Mouse (Mus musculus) hindbrain, embryonic 15.5 days (tissue): ENCODE measurements around the gene Hacd4. TPM values are rescaled to one million over a fixed set of nuclear protein-coding genes. Genes with fewer than 3 reads are reported as not detected.
A peak's percentile ranks its signal among the peaks of the same experiment; 100 is the strongest.

Experiments used
- ATAC-seq: fragments of 200-750 bp; cut with Nextera tagmentation; 2 replicates; pipeline ENCODE4 v1.8.0; 2017; ENCODE audit warnings: low read depth, moderate number of reproducible peaks, moderate TSS enrichment; ENCODE audit not compliant: low FRiP score
- H3K27ac ChIP-seq: fragments of 300-500 bp; sonication (generic); replicated peaks from 2 replicates; pipeline ENCODE4 v1.5.1; 2015; ENCODE audit warnings: mild to moderate bottlenecking, inconsistent platforms
- H3K27me3 ChIP-seq: fragments of 300-500 bp; sonication (generic); 2 replicates; pipeline ENCODE4 v1.6.1; 2015; ENCODE audit warnings: control low read depth, inconsistent platforms
- H3K36me3 ChIP-seq: fragments of 300-500 bp; sonication (generic); 2 replicates; pipeline ENCODE4 v1.6.1; 2015; ENCODE audit warnings: control low read depth, inconsistent platforms
- H3K4me1 ChIP-seq: fragments of 300-500 bp; sonication (generic); replicated peaks from 2 replicates; pipeline ENCODE4 v1.6.1; 2015; ENCODE audit warnings: control low read depth, inconsistent platforms
- H3K4me2 ChIP-seq: fragments of 300-500 bp; sonication (generic); 2 replicates; pipeline ENCODE4 v1.6.1; 2015; ENCODE audit warnings: moderate library complexity, mild to moderate bottlenecking, inconsistent platforms
- H3K4me3 ChIP-seq: fragments of 300-500 bp; sonication (generic); 2 replicates; pipeline ENCODE4 v1.5.1; 2015; ENCODE audit warnings: mild to moderate bottlenecking, inconsistent platforms
- H3K9ac ChIP-seq: fragments of 300-500 bp; sonication (generic); 2 replicates; pipeline ENCODE4 v1.6.1; 2015; ENCODE audit warnings: inconsistent platforms
- H3K9me3 ChIP-seq: fragments of 300-500 bp; sonication (generic); 2 replicates; pipeline ENCODE4 v1.6.1; 2016; ENCODE audit warnings: control low read depth, inconsistent platforms
- WGBS: fragments of 180-500 bp; shearing (Covaris S2); methylation state at CpG from one replicate; pipeline ENCODE4 v1.1.7; 2015; 5-methylcytosine and 5-hydroxymethylcytosine counted together
- polyA plus RNA-seq: library from polyadenylated mRNA; unstranded; fragments of >200 nt; fragmentation: Nextera tagmentation; extraction: Ambion mirVana; gene quantifications from 2 replicates; pipeline ENCODE4 v1.2.1, GENCODE M21; 2015

Hacd4 gene
- polyA plus RNA-seq, 1 experiment from 2014 or later = 3.9 TPM

GRCm38 (mm10) chr4:88458673-88459072, 19.9 kb upstream of the Hacd4 start:
- 84% methylated on average over 2 of the region's 2 CpGs for WGBS

DNA sequence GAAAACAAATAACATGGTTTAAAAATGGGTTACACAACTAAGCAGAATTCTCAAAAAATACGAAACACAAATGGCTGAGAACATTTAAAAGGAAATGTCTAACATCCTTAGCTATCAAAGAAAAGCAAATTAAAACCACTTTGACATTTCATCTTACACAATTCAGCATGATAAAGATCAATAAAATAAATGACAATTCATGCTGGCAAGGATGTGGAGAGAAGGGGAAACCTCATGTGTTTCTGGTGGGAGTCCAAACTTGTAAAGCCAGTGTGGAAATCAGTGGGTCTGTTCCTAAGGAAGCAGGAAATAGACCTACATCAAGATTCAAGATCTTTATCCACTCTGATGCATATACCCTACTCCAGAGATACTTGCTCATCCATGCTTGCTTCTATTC, 19.4 kb upstream of the Hacd4 start:
- Histone ChIP-seq H3K4me1 (no peaks in the 10 kb centered on the region), H3K4me3 (no peak overlapping the region), H3K4me2 (no peak overlapping the region), H3K9ac (no peak overlapping the region), H3K9me3 (no peaks in the 10 kb centered on the region), H3K27ac (no peak overlapping the region), H3K36me3 (no peaks in the 10 kb centered on the region), H3K27me3 (no peaks in the 10 kb centered on the region)
- 89% methylated on average over 1 of the region's 1 CpGs for WGBS
- no peak for ATAC-seq

More at GRCm38 (mm10) chr4:88458673-88459072, 19.9 kb upstream of the Hacd4 start:
- no peak overlapping the region for H3K9ac ChIP-seq
- no peak overlapping the region for H3K4me2 ChIP-seq
- no peak overlapping the region for H3K27ac ChIP-seq
- H3K27me3 ChIP-seq = no peaks in the 10 kb centered on the region
- no peak overlapping the region for H3K4me3 ChIP-seq
- H3K4me1 ChIP-seq = no peaks in the 10 kb centered on the region
- ATAC-seq = no peak
- H3K9me3 ChIP-seq = no peaks in the 10 kb centered on the region
- no peaks in the 10 kb centered on the region for H3K36me3 ChIP-seq

DNA sequence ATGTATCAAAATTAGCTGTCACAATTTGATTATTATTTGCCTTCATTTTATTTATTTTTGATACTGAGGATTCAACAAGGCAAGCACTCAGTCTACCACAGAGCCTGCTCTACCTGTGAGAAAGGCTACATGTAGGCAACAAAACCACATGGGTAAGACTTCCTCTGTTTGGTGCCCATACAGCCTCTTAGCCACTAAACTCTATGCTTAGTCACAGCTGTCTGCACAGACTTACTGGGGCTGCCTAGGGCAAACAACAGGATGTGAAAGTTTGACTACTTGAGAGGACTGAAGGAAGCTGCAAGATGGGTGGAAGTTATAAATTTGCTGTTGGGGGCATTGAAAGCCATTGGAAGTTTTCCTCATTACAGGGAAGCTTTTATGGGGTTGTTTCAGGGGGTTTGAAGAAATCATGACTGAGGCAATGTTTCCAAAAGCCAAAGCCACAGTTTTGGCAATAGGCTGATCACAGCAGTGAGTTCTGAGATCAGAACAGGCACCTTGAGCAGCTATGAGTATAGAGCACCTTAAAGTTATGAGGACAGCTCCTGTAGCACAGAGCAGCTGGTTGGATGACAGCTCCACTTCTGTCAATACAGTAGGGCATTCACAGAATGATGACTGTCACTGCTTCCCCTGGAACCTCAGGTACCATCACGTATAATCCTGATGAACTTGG, 11.5 kb upstream of the Hacd4 start:
- H3K4me3 ChIP-seq = no peak overlapping the region
- 96% methylated on average over 1 of the region's 1 CpGs for WGBS
- no peak overlapping the region for H3K4me2 ChIP-seq
- ATAC-seq = no peak
- no peaks in the 10 kb centered on the region for H3K9me3 ChIP-seq
- H3K9ac ChIP-seq = no peak overlapping the region
- H3K27me3 ChIP-seq = no peaks in the 10 kb centered on the region
- no peak overlapping the region for H3K27ac ChIP-seq
- H3K36me3 ChIP-seq = no peaks in the 10 kb centered on the region
- H3K4me1 ChIP-seq = no peaks in the 10 kb centered on the region

GRCm38 (mm10) chr4:88448976-88449375, 10.2 kb upstream of the Hacd4 start:
- no peaks in the 10 kb centered on the region for H3K27me3 ChIP-seq
- no peak overlapping the region for H3K27ac ChIP-seq
- no peak overlapping the region for H3K9ac ChIP-seq
- H3K4me1 ChIP-seq = no peaks in the 10 kb centered on the region
- H3K36me3 ChIP-seq = no peaks in the 10 kb centered on the region
- no peak for ATAC-seq
- no peak overlapping the region for H3K4me2 ChIP-seq
- 86% methylated on average over 2 of the region's 2 CpGs for WGBS
- H3K4me3 ChIP-seq = no peak overlapping the region
- no peaks in the 10 kb centered on the region for H3K9me3 ChIP-seq

DNA sequence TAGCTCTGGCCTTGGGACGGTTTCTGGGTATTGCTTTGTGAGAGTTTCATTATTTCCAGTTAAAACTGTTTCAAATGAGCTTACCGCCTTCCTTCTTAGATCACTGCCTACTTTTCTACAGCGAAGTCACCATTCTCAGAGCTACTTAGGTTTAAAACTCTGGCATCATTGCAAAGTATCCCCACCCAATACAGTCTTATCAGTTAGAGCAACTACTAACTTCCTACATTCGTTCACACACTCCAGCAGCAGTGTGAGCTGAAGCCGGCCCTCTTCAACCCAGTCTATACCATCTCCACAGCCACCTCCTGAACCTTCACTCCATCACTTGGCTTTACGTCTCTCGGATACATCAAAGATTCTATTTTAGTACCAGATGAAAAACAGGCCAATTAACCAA, 2.1 kb upstream of the Hacd4 start:
- Histone ChIP-seq H3K4me1 (peaks cover 13% of the 10 kb centered on the region), H3K4me3 (no peak overlapping the region), H3K4me2 (no peak overlapping the region), H3K9me3 (no peaks in the 10 kb centered on the region), H3K36me3 (no peaks in the 10 kb centered on the region), H3K27me3 (no peaks in the 10 kb centered on the region), H3K9ac (no peak overlapping the region), H3K27ac (no peak overlapping the region)
- WGBS = 92% methylated on average over 7 of the region's 7 CpGs
- no peak for ATAC-seq

DNA sequence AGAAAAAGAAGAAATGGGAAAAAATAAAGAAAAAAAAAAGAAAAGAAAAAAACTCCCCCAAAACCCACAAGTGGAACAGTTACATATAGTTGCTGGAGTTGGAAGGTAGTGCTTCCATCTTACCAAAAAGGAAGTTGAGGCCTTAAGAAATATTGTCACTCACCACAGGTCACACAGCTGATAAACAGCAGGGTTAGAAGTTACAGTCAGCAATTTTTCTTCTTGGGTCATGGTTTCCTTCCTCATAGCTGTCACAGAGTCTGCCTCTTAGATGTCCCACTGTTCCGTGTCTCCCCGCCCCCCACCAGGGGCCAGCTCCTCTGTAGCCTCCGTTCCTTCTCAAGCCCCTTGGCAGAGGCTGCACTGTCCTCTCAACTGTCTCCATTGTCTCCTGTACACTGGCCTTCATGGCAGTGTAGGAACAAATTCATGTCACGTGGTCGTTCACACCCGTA, 968 bp upstream of the Hacd4 start:
- Histone ChIP-seq H3K9ac (no peak overlapping the region), H3K4me3 (no peak overlapping the region), H3K27me3 (no peaks in the 10 kb centered on the region), H3K27ac (no peak overlapping the region), H3K4me1 (peaks cover 13% of the 10 kb centered on the region), H3K36me3 (no peaks in the 10 kb centered on the region), H3K4me2 (no peak overlapping the region), H3K9me3 (no peaks in the 10 kb centered on the region)
- ATAC-seq = no peak; the same call in 1 of the 2 replicates
- 75% methylated on average over 6 of the region's 6 CpGs for WGBS

GRCm38 (mm10) chr4:88438990-88439329, 232 bp upstream of the Hacd4 start:
- H3K9me3 ChIP-seq = no peaks in the 10 kb centered on the region
- ATAC-seq = no peak; the same call in 1 of the 2 replicates
- no peaks in the 10 kb centered on the region for H3K36me3 ChIP-seq
- 0 out of 2 replicates have a peak overlapping the region, but pooled peaks have one; percentile 52 for H3K9ac ChIP-seq
- H3K4me1 ChIP-seq = peaks cover 13% of the 10 kb centered on the region
- no peaks in the 10 kb centered on the region for H3K27me3 ChIP-seq
- 15% methylated on average over 4 of the region's 4 CpGs for WGBS
- peak overlapping the region; percentile 73 for H3K4me2 ChIP-seq
- no peak overlapping the region for H3K27ac ChIP-seq
- peak overlapping the region; percentile 42 for H3K4me3 ChIP-seq

DNA sequence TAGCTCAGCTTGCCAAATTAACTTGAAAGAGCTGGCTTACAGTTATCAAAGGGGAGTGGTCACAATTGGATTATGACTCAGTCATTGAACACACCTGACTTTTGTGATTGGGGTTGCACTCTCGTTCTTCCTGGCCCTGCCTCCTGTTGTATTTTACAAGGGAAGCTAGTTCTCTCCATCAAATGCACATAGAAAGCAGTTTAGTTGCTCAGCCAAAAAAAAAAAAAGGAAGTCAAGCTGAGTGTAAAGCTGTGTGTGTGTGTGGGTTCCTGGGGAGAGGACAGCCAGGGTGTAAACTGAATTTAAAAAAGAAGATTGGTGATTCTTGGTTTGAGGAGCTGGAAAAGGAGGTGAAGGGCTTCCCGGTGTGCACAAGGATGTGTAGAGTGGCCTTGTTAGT, 811 bp downstream of the Hacd4 start:
- Histone ChIP-seq H3K4me1 (peaks cover 13% of the 10 kb centered on the region), H3K36me3 (no peaks in the 10 kb centered on the region), H3K9ac (no peak overlapping the region), H3K27ac (no peak overlapping the region), H3K4me2 (peak overlapping the region; percentile 73; the same call in 1 of the 2 replicates), H3K4me3 (no peak overlapping the region), H3K9me3 (no peaks in the 10 kb centered on the region), H3K27me3 (no peaks in the 10 kb centered on the region)
- no peak for ATAC-seq
- WGBS = 43% methylated on average over 2 of the region's 2 CpGs

GRCm38 (mm10) chr4:88437166-88437565, 1.6 kb downstream of the Hacd4 start:
- Histone ChIP-seq H3K36me3 (no peaks in the 10 kb centered on the region), H3K9me3 (no peaks in the 10 kb centered on the region), H3K4me3 (no peak overlapping the region), H3K4me2 (no peak overlapping the region), H3K27ac (no peak overlapping the region), H3K27me3 (no peaks in the 10 kb centered on the region), H3K4me1 (peaks cover 13% of the 10 kb centered on the region), H3K9ac (no peak overlapping the region)
- no peak for ATAC-seq
- 90% methylated on average over 3 of the region's 3 CpGs for WGBS

GRCm38 (mm10) chr4:88436593-88437165, 2.0 kb downstream of the Hacd4 start:
- H3K9me3 ChIP-seq = no peaks in the 10 kb centered on the region

DNA sequence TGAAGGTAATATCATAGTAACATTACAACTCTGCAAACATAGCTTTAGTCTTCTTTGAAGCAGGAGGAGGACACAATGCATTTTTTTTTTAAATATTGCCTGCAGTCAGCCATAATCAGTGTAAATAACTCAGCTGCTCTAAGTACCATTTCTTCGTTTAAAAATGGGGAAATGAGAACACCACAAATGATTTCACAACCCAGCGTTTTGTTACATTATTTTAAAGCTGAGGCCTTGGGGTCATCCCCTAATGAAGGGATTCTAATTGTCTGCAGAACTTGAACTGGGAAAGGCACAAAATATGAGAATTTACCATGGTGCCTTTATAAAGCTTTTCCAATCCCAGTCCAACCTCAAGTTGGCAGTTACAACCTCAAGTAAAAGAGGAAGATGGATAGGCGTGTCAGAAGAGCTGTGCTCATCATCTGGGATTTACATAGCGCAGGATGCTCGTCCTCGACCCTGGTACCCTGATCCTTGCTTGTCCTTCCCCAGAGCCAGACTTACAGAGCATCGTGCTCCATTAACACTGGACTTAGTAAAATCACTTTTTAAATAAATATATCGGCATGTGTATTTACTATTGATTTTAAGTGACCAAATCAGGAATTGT, 6.2 kb downstream of the Hacd4 start:
- no peak for ATAC-seq
- no peak overlapping the region for H3K9ac ChIP-seq
- H3K27ac ChIP-seq = no peak overlapping the region
- 83% methylated on average over 8 of the region's 8 CpGs for WGBS
- no peaks in the 10 kb centered on the region for H3K27me3 ChIP-seq
- H3K4me3 ChIP-seq = no peak overlapping the region
- no peak overlapping the region for H3K4me2 ChIP-seq
- no peaks in the 10 kb centered on the region for H3K9me3 ChIP-seq
- no peaks in the 10 kb centered on the region for H3K4me1 ChIP-seq
- no peaks in the 10 kb centered on the region for H3K36me3 ChIP-seq

More at GRCm38 (mm10) chr4:88436593-88437165, 2.0 kb downstream of the Hacd4 start:
- Histone ChIP-seq H3K4me1 (peaks cover 13% of the 10 kb centered on the region), H3K27me3 (no peaks in the 10 kb centered on the region), H3K4me3 (no peak overlapping the region), H3K9ac (no peak overlapping the region), H3K27ac (no peak overlapping the region), H3K4me2 (no peak overlapping the region), H3K36me3 (no peaks in the 10 kb centered on the region)
- WGBS = 80% methylated on average over 6 of the region's 6 CpGs
- no peak for ATAC-seq

GRCm38 (mm10) chr4:88427630-88428239, 11.0 kb downstream of the Hacd4 start:
- Histone ChIP-seq H3K9ac (no peak overlapping the region), H3K4me2 (no peak overlapping the region), H3K4me1 (no peaks in the 10 kb centered on the region), H3K27ac (no peak overlapping the region), H3K9me3 (no peaks in the 10 kb centered on the region), H3K27me3 (no peaks in the 10 kb centered on the region), H3K4me3 (no peak overlapping the region), H3K36me3 (no peaks in the 10 kb centered on the region)
- ATAC-seq = no peak
- 94% methylated on average over 2 of the region's 2 CpGs for WGBS
